Mouse (Mus musculus) stomach, postnatal 0 days (tissue): ENCODE measurements around the gene Rsbn1l. TPM values are rescaled to one million over a fixed set of nuclear protein-coding genes. Genes with fewer than 3 reads are reported as not detected.

Experiments
- ATAC-seq: fragments of 200-750 bp; cut with Nextera tagmentation; 2 replicates; pipeline ENCODE4 v1.8.0; 2017; ENCODE audit not compliant: low FRiP score, low TSS enrichment
- DNase-seq: peaks from one replicate; pipeline ENCODE4 v3.0.0-alpha.2; 2016; ENCODE audit warnings: low spot score
- H3K27ac ChIP-seq: fragments of 300-500 bp; sonication (generic); replicated peaks from 2 replicates; pipeline ENCODE4 v1.5.1; 2014; ENCODE audit warnings: mild to moderate bottlenecking, control low read depth
- H3K27me3 ChIP-seq: fragments of 300-500 bp; sonication (generic); 2 replicates; pipeline ENCODE4 v1.6.1; 2014; ENCODE audit warnings: low read length; ENCODE audit not compliant: control insufficient read depth, insufficient read depth
- H3K36me3 ChIP-seq: fragments of 300-500 bp; sonication (generic); 2 replicates; pipeline ENCODE4 v1.6.1; 2014; ENCODE audit warnings: low read length, mixed read lengths; ENCODE audit not compliant: control insufficient read depth, insufficient read depth
- H3K4me1 ChIP-seq: fragments of 300-500 bp; sonication (generic); replicated peaks from 2 replicates; pipeline ENCODE4 v1.6.1; 2014; ENCODE audit warnings: antibody characterized with exemption; ENCODE audit not compliant: control insufficient read depth, insufficient read depth
- H3K4me2 ChIP-seq: fragments of 300-500 bp; sonication (generic); replicated peaks from 2 replicates; pipeline ENCODE4 v1.6.1; 2014; ENCODE audit warnings: low read depth, mild to moderate bottlenecking, control low read depth, moderate library complexity
- H3K4me3 ChIP-seq: fragments of 300-500 bp; sonication (generic); 2 replicates; pipeline ENCODE4 v1.5.1; 2014; ENCODE audit warnings: low read depth, low read length, control low read depth
- H3K9ac ChIP-seq: fragments of 300-500 bp; sonication (generic); 2 replicates; pipeline ENCODE4 v1.6.1; 2014; ENCODE audit warnings: mild to moderate bottlenecking, low read length, control low read depth, mixed read lengths
- H3K9me3 ChIP-seq: fragments of 300-500 bp; sonication (generic); 2 replicates; pipeline ENCODE4 v1.6.1; 2016; ENCODE audit warnings: low read length; ENCODE audit not compliant: control insufficient read depth
- CTCF ChIP-seq: IDR thresholded peaks from 2 replicates; pipeline ENCODE4 v1.5.1; 2016; ENCODE audit warnings: antibody characterized with exemption, low read depth, mild to moderate bottlenecking, moderate library complexity
- EP300 ChIP-seq: optimal IDR thresholded peaks from 2 replicates; pipeline ENCODE3; 2016; ENCODE audit warnings: antibody characterized with exemption
- WGBS: fragments of 180-500 bp; shearing (Covaris S2); extraction: QIAGEN DNeasy Blood & Tissue Kit; methylation state at CpG from one replicate; pipeline ENCODE4 v1.1.7; 2014; 5-methylcytosine and 5-hydroxymethylcytosine counted together
- polyA plus RNA-seq: library from polyadenylated mRNA; unstranded; fragments of >200 nt; fragmentation: Nextera tagmentation; extraction: Ambion mirVana; gene quantifications from 2 replicates; pipeline ENCODE4 v1.2.1, GENCODE M21; 2015

The Rsbn1l gene
- polyA plus RNA-seq, 1 experiment from 2014 or later = 3.4 TPM

DNA sequence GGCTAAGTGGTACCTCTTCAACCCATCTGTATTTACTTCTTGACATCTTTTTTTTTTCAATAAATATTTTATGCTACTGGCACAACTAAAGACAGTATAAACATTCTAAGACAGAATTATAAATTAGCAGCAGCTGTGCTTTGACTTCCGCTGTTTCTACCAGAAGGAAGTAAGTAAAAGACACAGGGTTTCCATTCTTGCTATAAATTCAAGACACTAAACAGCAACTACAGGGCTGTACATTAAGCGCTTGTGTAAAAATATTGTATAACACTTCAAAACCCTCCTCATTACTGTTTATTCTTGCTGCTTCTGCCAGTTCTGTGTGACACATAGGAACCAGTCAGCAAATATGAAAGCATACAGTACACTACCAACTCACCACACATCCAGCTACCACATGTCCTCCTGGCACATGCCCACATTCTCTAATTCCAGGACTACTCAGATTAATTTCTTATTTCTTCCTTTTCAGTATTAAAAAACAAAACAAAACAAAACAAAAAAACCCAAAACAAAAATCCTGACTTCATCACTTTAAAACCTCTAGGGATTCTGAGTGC is 90.9 kb downstream of the Rsbn1l start:
- TF ChIP-seq CTCF (no peak), EP300 (no peak)
- H3K27me3 ChIP-seq = no peaks in the 10 kb centered on the region
- no peak overlapping the region for H3K4me2 ChIP-seq
- DNase-seq (no peak), ATAC-seq (no peak)
- H3K27ac ChIP-seq = no peak overlapping the region
- H3K4me1 ChIP-seq = no peaks in the 10 kb centered on the region
- H3K9ac ChIP-seq = no peak overlapping the region
- no peaks in the 10 kb centered on the region for H3K9me3 ChIP-seq
- no peak overlapping the region for H3K4me3 ChIP-seq
- no peaks in the 10 kb centered on the region for H3K36me3 ChIP-seq
- 52% methylated on average over 2 of the region's 2 CpGs for WGBS

DNA sequence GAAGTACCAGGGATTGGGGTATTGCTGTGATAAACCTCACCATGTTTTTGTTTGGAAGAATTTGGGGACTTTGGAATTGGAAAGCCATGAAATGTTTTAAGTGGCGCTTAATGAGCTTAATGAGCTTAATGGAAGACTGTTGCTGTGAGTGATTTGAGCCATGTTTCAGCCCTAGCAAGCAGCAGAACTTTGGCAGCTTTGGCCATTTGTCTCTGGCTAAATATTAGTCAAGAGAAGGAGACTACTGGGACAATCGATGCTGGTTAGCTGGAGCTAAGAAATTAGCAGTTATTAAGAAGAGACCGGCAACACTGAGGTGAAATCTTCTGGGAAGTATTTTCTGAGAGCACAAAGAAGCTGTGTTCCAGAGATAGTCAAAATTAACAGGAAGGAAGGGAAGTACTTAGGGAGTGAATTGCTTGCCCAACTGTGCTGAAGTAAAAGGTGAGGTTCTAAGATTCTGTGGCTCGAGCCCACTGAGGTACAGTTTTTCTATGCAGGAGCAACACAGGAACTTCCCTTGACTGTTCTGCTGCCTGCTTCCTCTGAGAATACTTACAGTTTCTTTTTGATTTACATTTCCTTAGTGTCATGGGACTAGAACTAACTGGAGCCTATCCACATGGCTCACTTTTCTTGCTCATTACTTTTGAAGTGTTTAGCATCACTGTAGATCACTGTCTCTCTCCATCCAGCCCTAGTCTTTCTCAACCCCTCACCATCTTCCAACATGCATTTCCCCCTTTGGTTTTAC is 91.8 kb downstream of the Rsbn1l start:
- no peaks in the 10 kb centered on the region for H3K27me3 ChIP-seq
- H3K4me3 ChIP-seq = no peak overlapping the region
- no peaks in the 10 kb centered on the region for H3K9me3 ChIP-seq
- DNase-seq (no peak), ATAC-seq (no peak)
- no peak overlapping the region for H3K9ac ChIP-seq
- TF ChIP-seq EP300 (no peak), CTCF (no peak)
- no peak overlapping the region for H3K4me2 ChIP-seq
- H3K4me1 ChIP-seq = no peaks in the 10 kb centered on the region
- 68% methylated on average over 4 of the region's 4 CpGs for WGBS
- H3K36me3 ChIP-seq = no peaks in the 10 kb centered on the region
- H3K27ac ChIP-seq = no peak overlapping the region

DNA sequence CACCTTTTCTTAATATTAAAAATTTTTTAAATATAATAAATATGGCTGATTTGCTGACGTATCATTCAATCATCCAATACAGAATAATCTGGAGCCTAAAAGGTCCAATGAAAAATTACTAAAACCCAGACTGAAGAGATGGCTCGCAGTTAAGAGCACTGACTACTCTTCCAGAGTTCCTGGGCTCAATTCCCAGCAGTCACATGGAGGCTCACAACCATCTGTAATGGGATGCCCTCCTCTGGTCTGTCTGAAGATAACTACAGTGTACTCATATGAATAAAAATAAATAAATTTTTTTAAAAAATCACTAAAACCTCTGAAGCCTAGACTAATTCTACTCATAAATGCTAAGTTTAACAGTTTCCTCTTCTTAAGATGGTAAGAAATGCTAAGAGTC is 94.3 kb downstream of the Rsbn1l start:
- DNase-seq (no peak), ATAC-seq (no peak)
- TF ChIP-seq EP300 (no peak), CTCF (no peak)
- H3K27ac ChIP-seq = no peak overlapping the region
- 90% methylated on average over 2 of the region's 2 CpGs for WGBS
- no peak overlapping the region for H3K4me3 ChIP-seq
- no peaks in the 10 kb centered on the region for H3K36me3 ChIP-seq
- H3K4me2 ChIP-seq = no peak overlapping the region
- no peak overlapping the region for H3K9ac ChIP-seq
- no peaks in the 10 kb centered on the region for H3K27me3 ChIP-seq
- H3K9me3 ChIP-seq = no peaks in the 10 kb centered on the region
- H3K4me1 ChIP-seq = no peaks in the 10 kb centered on the region

DNA sequence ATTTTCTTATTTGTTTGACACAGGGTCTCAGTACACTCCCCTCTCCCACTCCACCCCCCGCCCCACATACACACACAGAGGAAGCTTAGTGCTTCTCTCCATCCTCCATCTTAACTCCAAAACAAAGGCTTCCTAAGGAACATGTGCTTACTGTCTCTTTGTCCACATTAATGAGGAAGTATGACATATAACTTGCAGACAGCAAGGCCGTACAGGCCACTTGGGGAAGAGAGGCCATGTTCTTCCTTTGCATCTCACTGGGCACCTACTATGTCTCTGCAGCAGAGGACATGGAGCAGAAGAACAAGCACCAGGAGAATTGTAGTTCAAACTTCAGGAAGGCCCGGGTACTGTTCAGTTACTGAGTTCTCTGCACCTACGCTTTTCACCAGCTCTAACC is 95.6 kb downstream of the Rsbn1l start:
- no peaks in the 10 kb centered on the region for H3K27me3 ChIP-seq
- 88% methylated on average over 4 of the region's 4 CpGs for WGBS
- no peak for TF ChIP-seq CTCF
- TF ChIP-seq EP300 = no peak
- no peak overlapping the region for H3K27ac ChIP-seq
- H3K4me2 ChIP-seq = no peak overlapping the region
- no peaks in the 10 kb centered on the region for H3K36me3 ChIP-seq
- no peak for ATAC-seq
- no peak for DNase-seq
- H3K4me1 ChIP-seq = no peaks in the 10 kb centered on the region
- H3K9me3 ChIP-seq = no peaks in the 10 kb centered on the region
- H3K9ac ChIP-seq = no peak overlapping the region
- no peak overlapping the region for H3K4me3 ChIP-seq

DNA sequence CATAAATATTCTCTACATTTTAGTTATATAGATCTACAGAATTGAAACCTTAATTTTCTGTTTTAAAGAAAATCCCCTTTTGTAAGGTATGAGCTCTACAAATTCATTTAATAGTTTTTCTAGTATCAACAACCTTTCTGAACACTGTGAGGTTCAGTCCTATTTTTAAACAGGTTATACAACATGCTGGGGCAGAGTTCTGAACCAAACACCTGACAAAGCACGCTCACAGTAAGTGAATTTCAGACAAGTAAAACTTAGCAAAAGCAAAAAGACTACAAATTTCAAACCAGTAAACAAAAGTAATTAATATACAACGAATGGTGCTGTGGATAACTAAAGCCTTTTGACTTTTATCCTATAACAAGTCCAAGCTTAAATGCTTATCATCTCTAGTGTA is 97.8 kb downstream of the Rsbn1l start:
- no peak for DNase-seq
- no peak overlapping the region for H3K4me2 ChIP-seq
- H3K4me1 ChIP-seq = no peaks in the 10 kb centered on the region
- no peaks in the 10 kb centered on the region for H3K36me3 ChIP-seq
- ATAC-seq = no peak
- 73% methylated on average over 2 of the region's 2 CpGs for WGBS
- no peak overlapping the region for H3K9ac ChIP-seq
- H3K9me3 ChIP-seq = no peaks in the 10 kb centered on the region
- H3K27ac ChIP-seq = no peak overlapping the region
- H3K4me3 ChIP-seq = no peak overlapping the region
- TF ChIP-seq EP300 = no peak
- no peak for TF ChIP-seq CTCF
- no peaks in the 10 kb centered on the region for H3K27me3 ChIP-seq

DNA sequence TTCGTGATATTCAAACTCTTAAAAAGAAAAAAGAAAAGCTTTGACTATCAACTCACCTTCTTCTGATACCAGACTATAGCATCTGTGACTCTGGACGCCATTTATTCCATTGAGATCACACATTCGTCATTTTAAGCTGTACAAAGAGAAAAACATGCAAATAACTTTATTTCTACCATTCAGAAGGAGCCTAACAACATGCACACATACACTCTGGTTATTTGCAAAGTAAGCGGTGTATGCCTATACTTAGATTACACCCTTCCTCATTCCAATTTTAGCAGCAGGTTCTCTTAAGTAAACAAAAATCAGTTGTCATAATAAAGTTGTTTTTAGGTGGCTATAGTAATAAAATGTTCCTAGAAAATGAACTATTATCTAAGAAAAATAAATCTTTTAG is 101.1 kb downstream of the Rsbn1l start:
- Histone ChIP-seq H3K27me3 (no peaks in the 10 kb centered on the region), H3K27ac (no peak overlapping the region), H3K9ac (no peak overlapping the region), H3K4me2 (no peak overlapping the region), H3K4me3 (no peak overlapping the region), H3K4me1 (no peaks in the 10 kb centered on the region), H3K9me3 (no peaks in the 10 kb centered on the region), H3K36me3 (no peaks in the 10 kb centered on the region)
- no peak for DNase-seq
- no peak for ATAC-seq
- TF ChIP-seq CTCF = no peak
- TF ChIP-seq EP300 = no peak
- WGBS = 74% methylated on average over 4 of the region's 4 CpGs
